Comparison of ENCODE assay signal across 18 mouse cellular contexts in the genomic region with DNA sequence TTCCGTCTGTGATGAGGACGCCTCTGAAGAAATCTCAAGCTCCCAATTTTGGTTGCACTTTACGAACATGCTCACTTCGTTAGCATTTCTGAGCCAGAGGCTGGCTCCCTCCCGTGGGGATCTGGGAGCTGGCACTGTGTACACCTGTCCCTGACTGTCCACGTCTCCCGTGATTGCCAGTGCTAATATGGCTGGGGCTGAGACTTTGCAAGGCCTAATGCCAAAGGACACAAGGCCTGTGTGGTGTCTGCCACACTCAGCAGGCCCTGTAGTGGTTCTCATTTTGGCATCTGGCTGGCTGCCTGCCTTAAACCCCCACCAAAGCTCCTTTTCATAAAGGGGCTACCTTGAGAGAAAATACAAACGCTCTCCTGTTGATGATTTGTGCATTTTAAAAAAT.
"Had no signal": no experiment of that assay in that cellular context is flagged by ENCODE, and none has a peak within 500 bp of the region (broad histone marks: within the 10 kb centered on the region; RNA-seq: fewer than 3 reads in every experiment).

No protein-coding gene starts in this region.

- H3K4me2 ChIP-seq: kidney, embryonic 15.5 days; limb, embryonic 13.5 days; liver, embryonic 13.5 days; lung, embryonic 14.5 days; midbrain, embryonic 12.5 days; midbrain, embryonic 15.5 days; stomach, embryonic 15.5 days had no signal

- H3K4me1 ChIP-seq: kidney, embryonic 15.5 days; midbrain, embryonic 12.5 days; midbrain, embryonic 15.5 days had no signal

- ATAC-seq: lung, postnatal 0 days; midbrain, embryonic 15.5 days had no signal

- H3K27ac ChIP-seq: kidney, embryonic 15.5 days; limb, embryonic 10.5 days; limb, embryonic 13.5 days; liver, embryonic 13.5 days; macrophage; midbrain, embryonic 12.5 days; midbrain, embryonic 15.5 days; stomach, embryonic 15.5 days had no signal

- H3K9me3 ChIP-seq: kidney, embryonic 15.5 days; limb, embryonic 10.5 days; limb, embryonic 13.5 days; liver, embryonic 13.5 days; midbrain, embryonic 12.5 days; midbrain, embryonic 15.5 days; stomach, embryonic 15.5 days had no signal

- H3K27me3 ChIP-seq: kidney, embryonic 15.5 days; limb, embryonic 13.5 days; liver, embryonic 13.5 days; midbrain, embryonic 12.5 days; midbrain, embryonic 15.5 days; stomach, embryonic 15.5 days had no signal

- DNase-seq: kidney, adult 8-10 months; kidney, postnatal 10 days; kidney, postnatal 36 days; liver, embryonic 13.5 days; liver, postnatal 0 days; lung, embryonic 14.5 days; retina, postnatal 1 day; right cerebral cortex, postnatal 25 days; spleen, adult 18-20 months; thymus, postnatal 25 days had no signal

- H3K4me3 ChIP-seq: kidney, embryonic 15.5 days; limb, embryonic 10.5 days; limb, embryonic 13.5 days; liver, embryonic 13.5 days; midbrain, embryonic 12.5 days; midbrain, embryonic 15.5 days; stomach, embryonic 15.5 days had no signal

- H3K9ac ChIP-seq: kidney, embryonic 15.5 days; limb, embryonic 13.5 days; liver, embryonic 13.5 days; liver, postnatal 0 days; lung, embryonic 14.5 days; midbrain, embryonic 12.5 days; midbrain, embryonic 15.5 days; stomach, embryonic 15.5 days had no signal

- H3K36me3 ChIP-seq: midbrain, embryonic 12.5 days; midbrain, embryonic 15.5 days; stomach, embryonic 15.5 days had no signal
